Mouse (Mus musculus) left cerebral cortex, adult 11 months (tissue): ENCODE measurements at regions not wholly inside any gene's neighbourhood (a gene's known extent, or its start where the extent isn't known, plus 50 kb on each side); places are given as distances from the start of the nearest gene placed in this dataset.

Experiments
- DNase-seq: peaks from one replicate; pipeline ENCODE4 v3.0.0; 2022; ENCODE audit warnings: low spot score

DNA sequence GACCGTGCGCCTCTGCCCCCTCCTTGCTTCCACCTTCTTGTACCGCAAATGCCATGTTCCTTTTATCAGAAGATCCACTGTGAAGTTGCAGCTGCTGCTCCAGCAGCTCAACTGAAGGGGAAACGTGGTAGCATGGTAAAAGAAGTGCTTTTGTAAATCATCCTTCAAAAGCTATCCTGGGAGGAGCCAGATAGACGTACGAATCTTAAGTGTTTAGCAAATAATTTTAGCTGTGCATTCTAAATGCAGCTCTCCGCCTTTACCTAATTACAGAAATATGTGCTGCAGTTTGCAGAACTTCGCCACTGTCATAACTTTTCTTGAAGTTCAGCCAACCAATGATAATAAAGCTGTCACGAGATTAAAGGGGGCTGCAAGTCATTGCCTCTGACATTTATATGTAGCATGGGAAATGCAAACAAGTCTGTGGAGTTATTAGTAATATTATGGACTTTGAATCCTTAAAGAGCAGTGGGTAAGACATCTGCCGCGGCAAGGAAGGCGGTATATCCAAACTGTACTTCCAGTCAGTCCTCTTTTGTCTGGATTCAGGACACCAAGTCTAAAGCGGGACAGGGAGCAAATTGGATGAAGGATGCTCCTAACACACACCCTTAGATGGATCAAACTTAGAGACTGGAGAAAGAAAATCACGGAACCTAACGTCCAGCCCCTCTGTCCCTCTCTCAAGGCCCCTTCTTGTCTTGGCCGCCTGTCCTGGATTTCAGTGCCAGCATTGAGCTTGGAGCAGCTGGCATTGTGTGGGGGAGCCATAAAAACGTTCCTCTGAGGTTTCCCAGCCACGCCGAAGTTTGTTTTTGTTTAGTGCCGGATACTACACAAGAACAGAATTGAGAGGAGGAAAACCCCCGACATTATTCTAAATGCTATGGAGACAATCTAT lies 320.7 kb downstream of the Epha7 start:
- no peak for DNase-seq

DNA sequence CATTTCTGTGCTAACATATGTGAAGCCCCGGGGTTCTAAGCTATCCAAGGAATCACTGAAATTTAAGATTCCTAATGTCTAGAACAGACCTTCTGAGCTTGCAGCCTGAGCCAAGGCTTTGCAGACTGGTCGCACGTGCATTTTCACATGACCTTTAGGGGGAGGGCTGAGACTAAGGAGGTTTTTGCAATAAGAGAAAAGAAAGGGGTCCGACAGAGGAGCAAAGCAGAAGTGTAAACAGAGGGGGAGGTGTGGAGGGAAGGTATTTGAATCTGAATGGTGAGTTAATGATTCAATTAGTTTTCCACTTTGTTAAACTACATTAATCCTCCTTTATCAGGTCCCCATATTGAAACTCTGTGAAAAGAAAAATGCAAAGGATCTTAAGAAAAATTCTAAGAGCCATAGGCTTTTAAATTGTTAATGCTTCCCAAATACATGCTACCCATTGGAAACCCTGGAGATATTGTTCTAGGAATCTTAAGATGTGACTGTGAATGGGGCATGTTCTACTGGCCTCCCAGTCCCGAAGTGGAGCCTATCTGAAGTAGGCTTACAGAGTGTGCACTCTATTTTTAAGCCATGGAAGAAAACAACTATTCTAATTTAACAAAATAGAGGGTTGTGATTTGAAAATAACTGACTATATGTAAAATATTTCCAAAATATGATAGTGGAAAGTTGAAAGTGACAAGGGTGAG lies 322.9 kb downstream of the Epha7 start:
- DNase-seq, result no peak

DNA sequence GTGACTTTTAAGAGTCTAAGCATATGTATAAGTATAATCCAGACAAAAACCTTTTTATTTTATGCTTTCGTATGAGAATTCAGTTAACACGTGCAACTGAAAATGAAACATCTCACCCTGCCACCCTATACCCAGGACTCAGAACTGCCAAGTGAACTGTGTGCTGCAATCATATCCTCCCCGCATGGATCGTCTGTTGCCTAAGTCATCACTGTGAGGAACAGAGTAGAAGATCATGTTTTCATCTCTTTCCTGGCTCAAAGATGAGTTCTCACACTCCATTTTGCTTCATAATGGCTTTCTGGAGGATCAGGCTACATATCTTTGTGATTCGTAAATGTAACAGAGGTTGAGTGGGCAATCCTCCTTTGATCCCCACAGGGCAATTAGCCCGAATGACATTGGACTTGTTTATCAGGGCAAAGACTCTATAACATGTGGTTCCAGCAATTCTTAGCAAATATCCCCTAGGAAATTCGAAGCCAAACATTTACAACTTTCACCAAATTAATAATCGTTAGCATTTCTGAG lies 325.9 kb downstream of the Epha7 start:
- DNase-seq, result no peak

DNA sequence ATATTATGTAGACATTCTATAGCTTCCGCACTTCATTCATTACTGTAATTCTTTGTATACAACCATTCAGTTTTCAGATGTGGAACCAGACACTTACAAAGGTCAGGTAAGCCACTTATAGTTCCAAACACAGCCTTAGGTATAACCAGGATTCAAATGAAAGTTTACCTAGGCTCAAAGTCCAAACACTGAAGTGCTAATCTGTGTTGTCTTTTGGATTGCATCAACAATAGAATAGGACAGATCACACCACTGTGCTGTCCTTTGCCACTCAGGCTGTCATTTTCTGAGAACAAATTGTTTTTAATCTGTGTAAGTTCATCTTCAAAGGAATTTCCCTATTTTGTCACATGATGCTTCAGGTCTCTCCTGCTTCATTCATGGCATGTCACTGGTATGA lies 330.5 kb downstream of the Epha7 start:
- DNase-seq, result no peak

DNA sequence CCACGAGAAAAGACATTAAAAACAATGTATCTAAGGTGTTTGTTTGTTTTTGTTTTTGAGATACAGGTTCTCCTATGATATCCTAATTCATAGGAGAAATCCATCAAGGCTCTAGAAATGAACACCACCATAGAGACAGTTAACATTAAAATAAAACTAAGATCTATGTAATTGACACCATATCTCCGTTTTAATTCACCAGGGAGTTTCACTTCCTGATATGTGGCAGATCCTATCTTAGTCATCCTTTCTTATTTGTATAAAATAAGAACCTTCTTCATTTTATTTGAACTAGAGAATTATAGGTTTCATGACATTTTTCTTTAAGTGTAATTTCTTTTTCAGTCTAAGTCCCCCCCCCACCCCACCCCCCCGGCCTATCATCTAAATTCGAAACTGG lies 332.3 kb downstream of the Epha7 start:
- no peak for DNase-seq

DNA sequence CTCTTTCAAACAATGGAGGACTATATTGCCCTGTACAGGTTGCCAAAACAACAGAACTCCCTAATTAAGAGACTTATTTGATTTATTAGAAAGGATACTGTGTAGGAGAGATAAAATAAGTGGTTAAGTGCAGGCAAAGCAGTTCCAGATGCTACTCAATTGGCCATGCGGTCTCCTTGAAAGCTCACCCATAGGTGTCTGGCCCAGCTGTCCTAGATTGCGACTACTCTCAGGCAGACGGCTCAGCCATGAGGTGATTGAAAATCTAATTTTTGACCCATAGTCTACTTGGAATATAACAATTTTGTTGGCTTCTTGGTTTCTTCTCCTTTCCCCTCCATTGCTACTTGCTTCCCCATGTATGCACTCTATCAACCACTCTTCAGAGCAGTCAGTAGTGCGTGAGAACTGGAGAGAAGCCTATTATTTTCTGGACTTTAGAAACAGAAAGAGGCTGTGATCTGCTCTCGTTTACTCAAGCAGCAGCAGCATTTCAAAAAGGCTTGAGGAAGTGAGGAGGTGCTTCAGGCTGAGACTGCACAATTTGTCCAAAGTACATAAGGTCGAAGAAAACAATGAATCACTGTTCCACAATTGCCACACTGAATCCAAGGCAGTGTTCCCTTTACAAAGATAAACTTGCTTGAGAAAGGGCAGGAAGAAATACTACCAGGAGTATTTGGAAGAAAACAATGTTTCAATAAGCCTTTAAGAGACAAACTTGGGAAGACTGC lies 339.4 kb downstream of the Epha7 start:
- DNase-seq, result no peak

DNA sequence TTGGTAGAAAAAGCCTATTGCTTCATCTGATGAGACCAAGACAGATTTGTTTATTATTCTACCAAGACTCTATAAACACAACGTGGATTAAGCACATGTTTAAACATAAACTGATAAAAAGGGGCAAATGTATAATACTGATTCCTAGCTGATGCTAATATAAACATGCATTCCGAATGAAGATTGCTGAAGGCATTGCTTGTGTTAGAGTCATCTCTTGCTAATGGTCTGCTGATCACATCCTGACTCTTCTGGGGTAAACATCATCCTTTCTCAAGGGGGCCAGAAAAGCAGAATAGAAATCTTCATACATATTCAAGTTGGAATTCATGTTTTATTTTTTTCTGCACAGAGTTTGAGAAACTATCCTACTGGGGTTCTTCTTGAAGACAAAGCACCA lies 369.6 kb downstream of the Epha7 start:
- no peak for DNase-seq

DNA sequence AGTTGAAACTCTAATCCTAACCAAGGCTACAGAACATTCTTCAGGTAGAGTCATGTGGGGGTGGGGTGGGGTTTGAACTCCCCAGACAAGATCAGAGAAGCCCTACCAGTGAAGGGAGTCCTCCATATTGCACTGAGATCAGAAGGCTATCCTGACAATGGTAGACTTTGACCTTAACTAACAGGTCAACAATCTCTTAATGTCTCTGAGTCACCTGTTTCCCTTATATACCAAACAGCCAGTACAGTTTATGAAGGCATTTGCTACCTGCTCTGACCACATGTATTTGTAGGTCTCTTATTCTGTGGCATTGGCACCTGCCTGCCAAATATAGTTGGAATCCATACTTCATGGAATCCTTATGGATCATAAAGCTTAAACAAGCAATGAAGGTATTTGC lies 370.5 kb downstream of the Epha7 start:
- no peak for DNase-seq

DNA sequence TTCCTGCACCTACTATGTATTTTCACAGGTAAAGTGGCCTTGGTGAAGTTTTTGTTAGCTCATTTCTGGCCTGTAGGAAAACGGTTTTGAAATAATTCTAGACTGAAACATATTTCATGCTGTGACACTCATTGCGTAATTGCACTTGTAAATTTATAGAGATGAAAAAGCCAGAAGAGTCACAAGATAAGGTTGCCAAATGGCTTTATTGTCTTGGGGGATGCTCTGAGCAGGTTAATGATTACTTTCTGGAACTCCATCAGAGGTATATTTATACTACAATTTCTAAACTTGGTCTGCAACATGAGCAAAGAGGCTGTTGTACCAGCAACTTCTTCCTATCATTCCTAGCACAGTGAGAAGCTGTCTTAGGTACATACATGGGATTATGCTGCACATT lies 370.9 kb downstream of the Epha7 start:
- no peak for DNase-seq

DNA sequence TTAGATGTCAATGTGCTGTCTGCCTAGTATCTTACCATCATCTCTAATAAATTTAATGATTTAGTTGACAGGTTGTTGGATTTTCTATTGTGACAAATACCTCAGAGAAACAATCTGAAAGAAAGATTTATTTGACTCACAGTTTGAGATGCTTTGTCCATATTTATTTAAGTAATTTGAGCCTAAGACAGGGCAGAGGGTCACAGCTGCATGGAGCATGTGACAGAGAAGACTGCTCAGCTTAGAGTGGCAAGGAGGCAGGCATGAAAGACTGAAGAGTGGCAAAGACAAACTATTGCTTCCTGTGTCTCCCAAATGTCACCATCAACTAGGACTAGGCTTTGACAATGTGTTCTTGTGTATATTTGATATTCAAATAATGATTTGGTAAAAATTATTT lies 388.0 kb downstream of the Epha7 start:
- DNase-seq, result no peak
